Mouse (Mus musculus) heart, adult 2 months (tissue): ENCODE measurements around the gene Apom. TPM values are rescaled to one million over a fixed set of nuclear protein-coding genes. Genes with fewer than 3 reads are reported as not detected.
"Not testable (repeated sequence)": the region's sequence is repeated elsewhere in the genome, so short reads cannot be mapped to it uniquely, and the experiment has no call there.

Experiments used
- DNase-seq, 2 experiments: peaks; one replicate each; pipeline ENCODE4 v3.0.0; 2021
- H3K27ac ChIP-seq: fragments of 200-600 bp; 2 replicates; pipeline ENCODE4 v1.8.1; 2022
- H3K27me3 ChIP-seq: fragments of 200-500 bp; 2 replicates; pipeline ENCODE4 v1.6.1; 2012; ENCODE audit warnings: mild to moderate bottlenecking, low read length, inconsistent platforms, mixed read lengths; ENCODE audit not compliant: control insufficient read depth, insufficient read depth
- H3K36me3 ChIP-seq: fragments of 200-500 bp; 2 replicates; pipeline ENCODE4 v1.6.1; 2012; ENCODE audit warnings: low read length, inconsistent platforms; ENCODE audit not compliant: control insufficient read depth, insufficient read depth
- H3K4me1 ChIP-seq: fragments of 200-500 bp; 2 replicates; pipeline ENCODE4 v1.6.1; 2011; ENCODE audit warnings: low read length; ENCODE audit not compliant: control insufficient read depth, insufficient read depth
- H3K4me3 ChIP-seq: fragments of 200-600 bp; 2 replicates; pipeline ENCODE4 v1.8.1; 2022
- H3K79me2 ChIP-seq: fragments of 200-500 bp; replicated peaks from 2 replicates; pipeline ENCODE4 v1.6.1; 2012; ENCODE audit warnings: mild to moderate bottlenecking, inconsistent platforms, low read length, moderate library complexity, mixed read lengths; ENCODE audit not compliant: control insufficient read depth, insufficient read depth
- H3K9ac ChIP-seq: fragments of 200-500 bp; 2 replicates; pipeline ENCODE4 v1.6.1; 2012; ENCODE audit warnings: low read depth, mild to moderate bottlenecking, control low read depth, inconsistent platforms, low read length, mixed read lengths
- CTCF ChIP-seq: fragments of 200-600 bp; IDR thresholded peaks from 2 replicates; pipeline ENCODE4 v1.8.1; 2022; ENCODE audit warnings: antibody characterized with exemption, mild to moderate bottlenecking, moderate library complexity
- EP300 ChIP-seq: fragments of 200-500 bp; IDR thresholded peaks from 2 replicates; pipeline ENCODE4 v1.6.1; 2011; ENCODE audit warnings: low read depth, low read length, control low read depth; ENCODE audit not compliant: insufficient read depth
- POLR2A ChIP-seq: fragments of 200-500 bp; IDR thresholded peaks from 2 replicates; pipeline ENCODE4 v1.6.1; 2011; ENCODE audit warnings: mild to moderate bottlenecking, low read depth, low read length, control low read depth; ENCODE audit not compliant: insufficient read depth
- WGBS: fragments of 180-500 bp; shearing (Covaris S2); methylation state at CpG from one replicate; pipeline ENCODE4 v1.1.7; 2018; 5-methylcytosine and 5-hydroxymethylcytosine counted together
- intact Hi-C: fragments of 180-260 bp; cut with DNase I; formaldehyde crosslinking; loops from one replicate; pipeline ENCODE4 v1.15.1; 2025
- polyA plus RNA-seq: library from polyadenylated mRNA; depleted of rRNA; stranded (reverse); fragments of >200 nt; gene quantifications from 2 replicates; pipeline ENCODE4 v1.2.3, GENCODE M21; 2012
- total RNA-seq, 2 experiments: library from RNA; stranded (reverse); gene quantifications; 2 replicates each; pipeline ENCODE4 v1.2.3; 2021

The Apom gene
- total and polyA plus RNA-seq, 3 experiments: not detected

GRCm38 (mm10) chr17:35127017-35127416 is 4.8 kb downstream of the Apom start:
- H3K27me3 ChIP-seq: no peaks in the 10 kb centered on the region
- H3K36me3 ChIP-seq: no peaks in the 10 kb centered on the region
- H3K79me2 ChIP-seq: no peaks in the 10 kb centered on the region
- H3K27ac ChIP-seq: peak overlapping the region; percentile 90
- no peak for DNase-seq
- peaks cover 4% of the 10 kb centered on the region for H3K4me1 ChIP-seq
- TF ChIP-seq POLR2A: no peak
- no peak for TF ChIP-seq EP300
- no peak for TF ChIP-seq CTCF
- peak overlapping the region; percentile 78 for H3K4me3 ChIP-seq
- 44% methylated on average over 13 of the region's 13 CpGs for WGBS
- peak overlapping the region; percentile 88 for H3K9ac ChIP-seq
- intact Hi-C loops: loop anchor here (5.0 kb wide), 1 partner anchor 35 kb away; the partner anchor contains the start of gene Prrc2a

DNA sequence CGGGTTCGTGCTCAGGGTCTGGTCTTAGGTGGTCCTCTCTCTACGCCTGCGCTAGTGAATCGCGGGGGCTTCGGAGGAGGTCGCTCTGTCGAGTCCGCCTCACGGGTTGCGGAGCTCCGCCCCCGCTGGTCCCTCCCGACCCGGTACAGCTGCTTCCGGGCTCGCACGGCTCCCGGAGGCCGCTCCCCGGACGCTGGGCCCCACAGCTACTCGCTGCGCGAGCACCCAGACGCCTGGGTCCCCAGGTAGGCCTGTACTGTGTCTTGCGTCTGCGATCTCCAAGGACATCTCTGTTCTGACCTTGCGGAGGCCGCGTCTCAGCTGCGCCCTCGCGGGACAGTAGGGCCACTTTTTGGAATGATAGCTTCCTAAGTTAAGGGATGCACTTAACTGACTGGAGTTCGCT is 5.6 kb downstream of the Apom start, which contains the start of gene D17H6S53E:
Gene D17H6S53E (plus strand): TSS at position 168 of the 406 bp plus-strand sequence.
- Histone ChIP-seq H3K27me3 (no peaks in the 10 kb centered on the region), H3K9ac (peak within 1 kb of the TSS; percentile 88), H3K27ac (peak within 1 kb of the TSS; percentile 90), H3K4me1 (peaks cover 7% of the 10 kb centered on the region), H3K36me3 (no peaks in the 10 kb centered on the region), H3K4me3 (peak within 1 kb of the TSS; percentile 78), H3K79me2 (no peaks in the 10 kb centered on the region)
- WGBS: under 1% methylated on average over 36 of the region's 36 CpGs
- peak; percentile 86 to 88 for DNase-seq
- intact Hi-C loops: loop anchor here (5.0 kb wide), 1 partner anchor 36 kb away; the partner anchor contains the start of gene Prrc2a
- TF ChIP-seq CTCF (no peak), POLR2A (peak; percentile 84), EP300 (0 out of 2 replicates have a peak, but pooled peaks have one; percentile 6)

DNA sequence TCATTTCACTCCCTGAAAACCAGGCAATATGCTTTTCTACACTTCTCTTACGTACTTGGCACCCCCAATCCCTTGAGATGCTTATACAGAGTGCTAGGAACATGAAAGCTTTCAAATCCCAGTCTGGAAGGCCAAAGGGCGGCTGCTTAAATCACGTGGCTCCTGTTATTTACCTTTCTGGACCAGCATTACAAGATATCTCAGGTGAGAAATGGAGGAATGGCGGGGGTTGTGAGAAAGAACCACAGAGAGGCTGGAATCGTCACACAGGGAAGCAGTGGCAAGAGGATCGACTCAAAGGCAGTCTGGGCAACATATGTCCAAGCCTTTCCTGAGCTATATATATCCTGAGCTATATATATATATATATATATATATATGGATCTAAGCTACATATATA is 6.3 kb downstream of the Apom start:
- WGBS: 31% methylated on average over 6 of the region's 6 CpGs
- intact Hi-C loops: loop anchor here (5.0 kb wide), 1 partner anchor 37 kb away; the partner anchor contains the start of gene Prrc2a
- Histone ChIP-seq H3K4me1 (peaks cover 7% of the 10 kb centered on the region), H3K36me3 (no peaks in the 10 kb centered on the region), H3K27me3 (no peaks in the 10 kb centered on the region), H3K9ac (peak overlapping the region; percentile 88), H3K4me3 (peak overlapping the region; percentile 78), H3K79me2 (peaks cover 2% of the 10 kb centered on the region; the same call in 1 of the 2 replicates), H3K27ac (peak overlapping the region; percentile 90)
- DNase-seq: no peak
- no peak for TF ChIP-seq POLR2A
- no peak for TF ChIP-seq EP300
- TF ChIP-seq CTCF: no peak

GRCm38 (mm10) chr17:35125081-35125480 is 6.8 kb downstream of the Apom start:
- H3K9ac ChIP-seq: no peak overlapping the region
- no peak for DNase-seq
- TF ChIP-seq EP300 (no peak), POLR2A (no peak), CTCF (no peak)
- H3K79me2 ChIP-seq: peaks cover 5% of the 10 kb centered on the region; the same call in 1 of the 2 replicates
- no peaks in the 10 kb centered on the region for H3K27me3 ChIP-seq
- peaks cover 2% of the 10 kb centered on the region for H3K36me3 ChIP-seq
- intact Hi-C loops: loop anchor here (5.0 kb wide), 1 partner anchor 37 kb away; the partner anchor contains the start of gene Prrc2a
- peak overlapping the region; percentile 90; the same call in 1 of the 2 replicates for H3K27ac ChIP-seq
- peaks cover 9% of the 10 kb centered on the region for H3K4me1 ChIP-seq
- 97% methylated on average over 1 of the region's 1 CpGs for WGBS
- no peak overlapping the region for H3K4me3 ChIP-seq

DNA sequence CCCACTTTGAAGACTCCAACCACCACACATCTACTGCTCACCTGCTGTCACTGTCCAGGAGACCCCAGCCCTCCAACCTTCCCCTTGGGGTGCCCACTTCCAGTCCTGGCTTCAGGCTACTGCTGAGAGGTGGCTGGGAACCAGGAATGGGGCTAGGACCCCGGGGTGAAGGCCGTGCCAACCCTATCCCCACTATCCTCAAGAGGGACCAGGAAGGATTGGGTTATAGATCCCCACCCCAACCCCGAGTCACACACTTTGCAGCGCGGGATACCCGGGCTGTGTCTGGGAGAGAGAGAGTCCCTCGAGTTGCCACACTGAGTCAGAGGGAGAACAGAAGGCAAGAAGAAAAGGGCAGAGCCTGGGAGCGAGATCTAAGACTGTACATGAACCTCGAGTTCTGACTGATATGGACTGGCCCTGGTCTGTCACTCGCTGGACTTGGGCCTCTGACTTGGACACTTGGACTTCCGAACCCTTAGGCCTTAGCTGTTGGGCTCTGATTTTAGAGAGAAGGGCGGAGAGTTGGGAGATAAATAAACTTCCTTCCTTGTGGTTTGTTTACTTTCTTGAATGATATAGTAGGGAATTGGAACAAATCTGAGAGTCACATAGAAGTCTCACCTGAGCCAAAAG is 7.5 kb downstream of the Apom start:
- H3K36me3 ChIP-seq, H3K4me1 ChIP-seq, H3K27ac ChIP-seq, DNase-seq, H3K9ac ChIP-seq, H3K4me3 ChIP-seq, H3K27me3 ChIP-seq, H3K79me2 ChIP-seq: not testable (repeated sequence)
- intact Hi-C loops: loop anchor here (5.0 kb wide), 1 partner anchor 113 kb away; the partner anchor contains the start of gene Nfkbil1
- 89% methylated on average over 12 of the region's 12 CpGs for WGBS

GRCm38 (mm10) chr17:35123287-35123686 is 8.6 kb downstream of the Apom start:
- H3K27ac ChIP-seq, H3K9ac ChIP-seq, H3K4me3 ChIP-seq, DNase-seq, H3K27me3 ChIP-seq, H3K36me3 ChIP-seq, H3K4me1 ChIP-seq, H3K79me2 ChIP-seq: not testable (repeated sequence)
- 90% methylated on average over 9 of the region's 9 CpGs for WGBS
- intact Hi-C loops: loop anchor here (5.0 kb wide), 1 partner anchor 114 kb away; the partner anchor contains the start of gene Nfkbil1
